Mouse (Mus musculus) midbrain, embryonic 11.5 days (tissue): ENCODE results near the gene Xrcc4. TPM values are rescaled to one million over a fixed set of nuclear protein-coding genes. Genes with fewer than 3 reads are reported as not detected.

Experiments
- polyA plus RNA-seq: library from polyadenylated mRNA; unstranded; fragments of >200 nt; fragmentation: Nextera tagmentation; extraction: Ambion mirVana; gene quantifications from 2 replicates; pipeline ENCODE4 v1.2.1, GENCODE M21; 2014

Xrcc4 gene
- polyA plus RNA-seq, 1 experiment from 2014 or later: 12.0 TPM

Other genes with a start within 250 kb of the Xrcc4 start
- 61.6 and 64.0 TPM in 2 replicates for gene Tmem167, start 485 bp downstream of the Xrcc4 start, polyA plus RNA-seq